Mouse (Mus musculus) retina, postnatal 7 days (tissue): ENCODE measurements around the gene Gm9040.
"Not testable (repeated sequence)": the region's sequence is repeated elsewhere in the genome, so short reads cannot be mapped to it uniquely, and the experiment has no call there.

ENCODE experiments used
- DNase-seq: peaks from one replicate; pipeline ENCODE4 v3.0.0-alpha.2; 2012; ENCODE audit warnings: low read depth, low spot score

Gene Gm9040

DNA sequence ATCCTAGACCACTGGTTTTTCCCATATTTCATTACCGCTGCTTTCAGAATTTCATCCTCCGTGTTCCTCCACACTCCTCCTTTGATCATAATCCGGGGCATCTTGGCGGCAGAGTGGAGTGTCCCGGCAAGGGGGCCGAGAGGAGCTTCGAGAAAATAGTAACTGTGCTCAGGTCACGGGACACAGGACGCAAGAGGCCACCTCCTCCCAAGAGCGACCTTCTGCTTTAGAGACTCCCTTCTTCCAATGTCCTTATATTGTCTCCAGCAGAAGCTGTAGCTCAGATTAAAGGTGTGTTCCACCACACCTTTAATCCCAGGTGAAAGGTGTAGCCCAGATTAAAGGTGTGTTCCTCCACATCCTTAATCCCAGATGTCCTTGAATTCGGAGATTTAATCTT, at the start of gene Gm9040:
Gene Gm9040 (minus strand): TSS at position 101 of the 400 bp plus-strand sequence.
- DNase-seq, result not testable (repeated sequence)

DNA sequence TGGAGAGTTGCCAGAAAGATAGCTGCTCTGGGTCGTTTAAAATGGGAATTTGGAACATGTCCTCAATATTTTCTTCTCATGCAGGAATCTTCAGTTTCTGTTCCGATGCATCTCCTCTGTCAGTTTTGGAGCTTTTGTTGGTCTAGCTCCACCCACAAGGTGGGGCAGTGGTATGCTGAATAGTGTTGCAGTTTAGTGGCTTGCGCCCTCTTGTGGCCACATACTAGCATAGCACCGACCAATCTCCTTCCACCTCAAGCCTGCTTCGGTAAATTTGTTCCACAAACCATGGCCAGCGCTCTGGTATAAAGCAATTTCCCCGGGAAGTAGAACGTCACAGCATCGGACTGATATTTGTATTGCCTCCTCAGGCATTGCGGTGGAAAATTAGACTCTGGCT, 43.7 kb upstream of the Gm9040 start:
- peak; percentile 70 for DNase-seq

DNA sequence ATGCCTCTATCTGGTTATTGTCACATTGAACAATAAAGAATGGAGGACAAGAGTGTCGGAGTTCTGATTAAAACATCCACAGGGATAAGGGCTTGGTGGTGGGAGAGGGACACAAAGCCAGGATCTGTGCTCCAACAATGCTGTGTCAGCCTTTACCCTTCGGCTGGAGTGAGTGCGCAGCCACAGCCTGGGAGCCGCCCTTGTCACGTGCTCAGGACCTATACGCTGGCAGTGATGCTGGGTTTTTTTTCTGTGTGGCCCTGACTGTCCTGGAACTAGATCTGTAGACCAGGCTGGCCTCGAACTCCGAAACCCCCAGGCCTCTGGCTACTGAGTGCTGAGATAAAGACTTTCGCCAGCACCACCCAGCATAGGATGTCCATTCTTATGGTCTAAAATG, 42.7 kb upstream of the Gm9040 start:
- no peak for DNase-seq

- not testable (repeated sequence) for DNase-seq
These were observed 27.2 kb upstream of the Gm9040 start, which contains the start of gene Gm9049 for GRCm38 (mm10) chr10:118354005-118354404. Gm9049 (minus strand) TSS chr10:118354105.

- not testable (repeated sequence) for DNase-seq
These were observed 21.8 kb upstream of the Gm9040 start, which contains the start of gene Gm9048 for GRCm38 (mm10) chr10:118348579-118348978. Gm9048 (minus strand) TSS chr10:118348679.

DNA sequence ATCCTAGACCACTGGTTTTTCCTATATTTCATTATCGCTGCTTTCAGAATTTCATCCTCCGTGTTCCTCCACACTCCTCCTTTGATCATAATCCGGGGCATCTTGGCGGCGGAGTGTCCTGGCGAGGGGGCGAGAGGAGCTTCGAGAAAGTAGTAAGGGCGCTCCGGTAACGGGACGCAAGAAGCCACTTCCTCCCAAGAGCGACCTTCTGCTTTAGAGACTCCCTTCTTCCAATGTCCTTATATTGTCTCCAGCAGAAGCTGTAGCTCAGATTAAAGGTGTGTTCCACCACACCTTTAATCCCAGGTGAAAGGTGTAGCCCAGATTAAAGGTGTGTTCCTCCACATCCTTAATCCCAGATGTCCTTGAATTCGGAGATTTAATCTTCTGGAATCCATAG, 16.4 kb upstream of the Gm9040 start, which contains the start of gene Gm9046:
Gene Gm9046 (minus strand): TSS at position 101 of the 400 bp plus-strand sequence.
- not testable (repeated sequence) for DNase-seq

- not testable (repeated sequence) for DNase-seq
These were observed 11.0 kb upstream of the Gm9040 start, which contains the start of gene Gm9045 for GRCm38 (mm10) chr10:118337731-118338130. Gm9045 (minus strand) TSS chr10:118337831.

- DNase-seq, result not testable (repeated sequence)
These were observed 5.5 kb upstream of the Gm9040 start, which contains the start of gene Gm9044 for GRCm38 (mm10) chr10:118332308-118332707. Gm9044 (minus strand) TSS chr10:118332408.

GRCm38 (mm10) chr10:118319024-118319423, 7.7 kb downstream of the Gm9040 start:
- DNase-seq, result no peak

- DNase-seq, result not testable (repeated sequence)
These were observed 24.6 kb downstream of the Gm9040 start for GRCm38 (mm10) chr10:118302133-118302532.

- no peak for DNase-seq
These were observed 31.8 kb downstream of the Gm9040 start, which contains the start of gene Iltifb for GRCm38 (mm10) chr10:118294938-118295337. Iltifb (minus strand) TSS chr10:118295038.

- not testable (repeated sequence) for DNase-seq
These were observed 43.8 kb downstream of the Gm9040 start for GRCm38 (mm10) chr10:118283016-118283415.

GRCm38 (mm10) chr10:118282565-118282964, 44.2 kb downstream of the Gm9040 start:
- DNase-seq, result not testable (repeated sequence)

- DNase-seq, result not testable (repeated sequence)
These were observed 48.7 kb downstream of the Gm9040 start for GRCm38 (mm10) chr10:118278069-118278468.
